12 mouse cellular contexts compared by ENCODE assay signal in the genomic region with DNA sequence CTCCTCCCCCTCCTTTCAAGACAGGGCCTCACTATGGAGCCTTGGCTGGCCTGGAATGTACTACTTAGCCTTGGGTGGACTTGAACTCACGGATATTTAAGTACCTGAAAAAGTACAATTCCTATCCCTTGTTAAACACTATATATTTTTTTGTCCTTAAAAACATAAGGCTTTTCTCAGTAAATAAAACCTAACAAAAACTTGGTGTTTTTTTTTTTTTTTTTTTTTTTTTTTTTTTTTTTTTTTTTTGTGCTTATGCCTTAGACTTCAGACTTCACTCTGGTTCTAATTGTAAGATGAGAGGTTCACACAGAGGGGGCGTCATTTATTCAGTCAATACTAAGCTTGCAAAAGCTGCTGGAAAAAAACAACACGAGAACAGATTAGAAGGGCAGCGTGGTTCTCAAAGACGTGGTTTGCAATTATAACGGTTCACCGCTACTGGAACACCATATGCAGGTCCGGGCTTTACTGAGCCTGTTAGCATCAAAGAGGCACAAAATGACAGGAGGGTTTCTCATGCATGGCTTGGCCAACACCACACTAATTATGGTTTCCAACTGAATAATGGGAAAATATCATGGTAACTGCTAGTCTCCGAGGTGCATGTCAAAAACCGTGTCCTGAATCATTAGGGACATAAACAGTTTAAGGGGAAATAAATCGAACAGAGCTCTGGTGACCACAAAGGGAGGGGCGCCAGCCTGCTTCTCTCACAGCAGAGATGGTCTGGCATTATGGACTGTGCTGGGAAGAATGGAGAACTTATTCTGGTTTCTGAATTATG. TPM values are rescaled to one million over a fixed set of nuclear protein-coding genes. Genes with fewer than 3 reads are reported as not detected.
DNase-seq lines count a peak whose midpoint lies in the region; ATAC-seq lines count a peak whose summit lies in the region.
"Had no signal": no experiment of that assay in that cellular context is flagged by ENCODE, and none has a peak within 500 bp of the region (broad histone marks: within the 10 kb centered on the region; RNA-seq: fewer than 3 reads in every experiment).

No protein-coding gene starts in this region.

- no peaks in the 10 kb centered on the region for H3K9me3 ChIP-seq in heart, embryonic 16.5 days (replicated peaks; ENCODE audit: control insufficient read depth, low read length)
- H3K9me3 ChIP-seq in forebrain, embryonic 15.5 days, result no peaks in the 10 kb centered on the region
- H3K9me3 ChIP-seq in midbrain, embryonic 14.5 days (ENCODE audit: control insufficient read depth, low read length), result no peaks in the 10 kb centered on the region

- H3K27me3 ChIP-seq in heart, embryonic 16.5 days (ENCODE audit: control insufficient read depth, insufficient read depth, low read length), result no peaks in the 10 kb centered on the region
- no peaks in the 10 kb centered on the region for H3K27me3 ChIP-seq in forebrain, embryonic 15.5 days
- H3K27me3 ChIP-seq in midbrain, embryonic 14.5 days (ENCODE audit: control insufficient read depth, insufficient read depth, low read length), result no peaks in the 10 kb centered on the region

- no peak for DNase-seq in heart, postnatal 25 days (ENCODE audit: low spot score)
- peak; percentile 76 for DNase-seq in cerebellum, adult 9-10 months
- DNase-seq in midbrain, embryonic 14.5 days, result peak; percentile 74
- no peak for DNase-seq in left cerebral cortex, postnatal 14 days (ENCODE audit: low spot score in 2 of 2)
- DNase-seq in ovary, postnatal 14 days (ENCODE audit: low spot score), result no peak
- no peak for DNase-seq in gastrocnemius, adult 8-10 months (ENCODE audit: low spot score in 2 of 2)
- DNase-seq: gastrocnemius, adult 2 months; kidney, adult 8-10 months; lung, embryonic 14.5 days; thymus, postnatal 4 days had no signal

- H3K4me1 ChIP-seq in heart, embryonic 16.5 days (ENCODE audit: control insufficient read depth, insufficient read depth, low read length), result peaks cover 28% of the 10 kb centered on the region
- H3K4me1 ChIP-seq in forebrain, embryonic 15.5 days, result peaks cover 33% of the 10 kb centered on the region
- H3K4me1 ChIP-seq in midbrain, embryonic 14.5 days (ENCODE audit: control insufficient read depth, insufficient read depth, low read length), result peaks cover 18% of the 10 kb centered on the region

- no peak overlapping the region for H3K4me3 ChIP-seq in heart, embryonic 16.5 days (ENCODE audit: low read length)
- H3K4me3 ChIP-seq in forebrain, embryonic 15.5 days, result no peak overlapping the region
- no peak overlapping the region for H3K4me3 ChIP-seq in midbrain, embryonic 14.5 days (replicated peaks; ENCODE audit: low read depth, low read length)
- H3K4me3 ChIP-seq: gastrocnemius, adult 2 months had no signal

- H3K36me3 ChIP-seq in heart, embryonic 16.5 days (ENCODE audit: control insufficient read depth, insufficient read depth), result no peaks in the 10 kb centered on the region
- H3K36me3 ChIP-seq in forebrain, embryonic 15.5 days, result no peaks in the 10 kb centered on the region
- H3K36me3 ChIP-seq in midbrain, embryonic 14.5 days (ENCODE audit: control insufficient read depth, insufficient read depth, low read length), result no peaks in the 10 kb centered on the region

- no peak overlapping the region for H3K9ac ChIP-seq in heart, embryonic 16.5 days (ENCODE audit: low read length)
- H3K9ac ChIP-seq in forebrain, embryonic 15.5 days (replicated peaks), result no peak overlapping the region
- no peak overlapping the region for H3K9ac ChIP-seq in midbrain, embryonic 14.5 days (replicated peaks; ENCODE audit: low read length)
- H3K9ac ChIP-seq: lung, embryonic 14.5 days had no signal

- WGBS in heart, embryonic 16.5 days, result 80% methylated on average over 12 of the region's 12 CpGs
- WGBS in forebrain, embryonic 15.5 days, result 14% methylated on average over 12 of the region's 12 CpGs
- 17% methylated on average over 12 of the region's 12 CpGs for WGBS in midbrain, embryonic 14.5 days

- intact Hi-C loops in heart, postnatal 25 days (cut with DNase I), result no loop called here
- intact Hi-C loops in left cerebral cortex, postnatal 14 days (cut with DNase I), result no loop called here

- ATAC-seq in heart, embryonic 16.5 days (replicated peaks; ENCODE audit: extremely low read depth, insufficient read depth, low FRiP score), result no peak
- ATAC-seq in forebrain, embryonic 15.5 days (replicated peaks), result peak; percentile 51; the same call in 1 of the 2 replicates
- peak; percentile 62; the same call in 1 of the 2 replicates for ATAC-seq in midbrain, embryonic 14.5 days (ENCODE audit: low FRiP score, low TSS enrichment)

- H3K27ac ChIP-seq in heart, embryonic 16.5 days (ENCODE audit: low read length), result peak overlapping the region; percentile 56
- peak overlapping the region; percentile 59 for H3K27ac ChIP-seq in forebrain, embryonic 15.5 days (replicated peaks)
- H3K27ac ChIP-seq in midbrain, embryonic 14.5 days (replicated peaks; ENCODE audit: low read depth, low read length), result no peak overlapping the region
- H3K27ac ChIP-seq: gastrocnemius, adult 2 months had no signal

- H3K4me2 ChIP-seq in heart, embryonic 16.5 days (ENCODE audit: low read depth, low read length), result no peak overlapping the region
- no peak overlapping the region for H3K4me2 ChIP-seq in forebrain, embryonic 15.5 days (replicated peaks)
- H3K4me2 ChIP-seq in midbrain, embryonic 14.5 days (ENCODE audit: low read length), result 0 out of 2 replicates have a peak overlapping the region, but pooled peaks have one; percentile 8
- H3K4me2 ChIP-seq: lung, embryonic 14.5 days had no signal

RNA-seq across cellular contexts. Expression of a gene that starts 32.3 kb away (rescaled TPM):
- polyA plus RNA-seq in heart, embryonic 16.5 days (2015; fragmentation: Nextera tagmentation; extraction: Ambion mirVana), result 65.6 and 67.6 TPM in 2 replicates
- total RNA-seq in heart, postnatal 25 days (2021), result 10 to 100 TPM; 27.7 to 28.9 TPM
- polyA plus RNA-seq in forebrain, embryonic 15.5 days (2015; fragmentation: Nextera tagmentation; extraction: Ambion mirVana), result 43.4 and 49.4 TPM in 2 replicates
- polyA plus RNA-seq in midbrain, embryonic 14.5 days (2014; fragmentation: Nextera tagmentation; extraction: Ambion mirVana), result 37.0 and 37.9 TPM in 2 replicates
- 1 to 10 TPM; 7.6 to 8.9 TPM for total RNA-seq in left cerebral cortex, postnatal 14 days (2021)
- 10 to 100 TPM; 17.4 to 20.6 (median 18.7) TPM for total RNA-seq in gastrocnemius, adult 8-10 months (2022)

Comparison
In these comparisons a context has a peak if more than half of its experiments do, and no peak if none do; other contexts are left out.
1. DNase-seq: peak in cerebellum, adult 9-10 months (single experiment) and midbrain, embryonic 14.5 days (single experiment); none in heart, postnatal 25 days (single experiment), left cerebral cortex, postnatal 14 days (0 of 2), ovary, postnatal 14 days (single experiment) and gastrocnemius, adult 8-10 months (0 of 2).